Mouse (Mus musculus) stomach, adult 2 months (tissue): ENCODE data around the gene Rflnb. TPM values are rescaled to one million over a fixed set of nuclear protein-coding genes. Genes with fewer than 3 reads are reported as not detected.

Experiments
- polyA plus RNA-seq: library from polyadenylated mRNA; depleted of rRNA; stranded (reverse); fragments of >200 nt; gene quantifications from 2 replicates; pipeline ENCODE4 v1.2.3, GENCODE M21; 2012; rRNA removed

The Rflnb gene
- 42.9 and 50.5 TPM in 2 replicates for polyA plus RNA-seq

GRCm38 (mm10) chr11:76027139-76028071 lies at the start of gene Rflnb:
Gene Rflnb (minus strand): TSS chr11:76027782.

GRCm38 (mm10) chr11:75999440-76000155 lies 28.0 kb downstream of the Rflnb start, which contains the start of gene 1700016K19Rik:
Gene 1700016K19Rik (plus strand): TSS chr11:75999912.

Other genes starting within 250 kb of the Rflnb start
- 0.45 TPM in 2 replicates for gene Doc2b, start 231.7 kb downstream of the Rflnb start, polyA plus RNA-seq
- 15.9 and 22.4 TPM in 2 replicates for gene Rph3al, start 89.4 kb downstream of the Rflnb start, polyA plus RNA-seq
- gene 1700016K19Rik, start 27.9 kb downstream of the Rflnb start, polyA plus RNA-seq, result 4.7 and 6.1 TPM in 2 replicates
- 10.3 and 18.8 TPM in 2 replicates for gene Vps53, start 151.9 kb upstream of the Rflnb start, polyA plus RNA-seq
- 111 and 342 TPM in 2 replicates for gene Fam57a, start 151.9 kb upstream of the Rflnb start, polyA plus RNA-seq
- 0.41 and 0.60 TPM in 2 replicates for gene Dbil5, start 189.8 kb upstream of the Rflnb start, polyA plus RNA-seq
- 2.9 and 3.4 TPM in 2 replicates for gene Gemin4, start 189.9 kb upstream of the Rflnb start, polyA plus RNA-seq
- gene Mrm3, start 215.9 kb upstream of the Rflnb start, polyA plus RNA-seq, result 2.0 and 3.0 TPM in 2 replicates
- 0.52 and 0.70 TPM in 2 replicates for gene Glod4, start 215.9 kb upstream of the Rflnb start, polyA plus RNA-seq